Mouse (Mus musculus): ENCODE results near the gene Fbxl17. TPM values are rescaled to one million over a fixed set of nuclear protein-coding genes. Genes with fewer than 3 reads are reported as not detected.
A peak's percentile ranks its signal among the peaks of the same experiment; 100 is the strongest.

Fbxl17 gene
- total and polyA plus RNA-seq, 3 experiments = 5.0 to 9.7 TPM; not detected in 1

- 0 out of 4 replicates have a peak overlapping the region, but pooled peaks of 1 of the 2 experiments have one; percentile 29 for H3K4me3 ChIP-seq (ENCODE audit: control insufficient read depth in 1 of 2, insufficient read depth in 1 of 2, low read depth in 2 of 2, low read length in 2 of 2)
- no peaks in the 10 kb centered on the region for H3K79me2 ChIP-seq (ENCODE audit: control insufficient read depth, insufficient read depth, low read length, poor library complexity)
Measured at GRCm38 (mm10) chr17:63086526-63086925, 413.3 kb downstream of the Fbxl17 start.

GRCm38 (mm10) chr17:63085227-63085626 lies 414.6 kb downstream of the Fbxl17 start:
- Histone ChIP-seq H3K27ac (ENCODE audit: control insufficient read depth, low read depth, low read length) (no peak overlapping the region), H3K36me3 (ENCODE audit: control insufficient read depth in 1 of 2, insufficient read depth in 2 of 2, low read length in 2 of 2) (peaks cover 0 to 18% of the 10 kb centered on the region in 2 experiments; a peak in 2 of 4 replicates), H3K79me2 (ENCODE audit: control insufficient read depth, insufficient read depth, low read length, poor library complexity) (no peaks in the 10 kb centered on the region), H3K4me3 (ENCODE audit: control insufficient read depth in 1 of 2, insufficient read depth in 1 of 2, low read depth in 2 of 2, low read length in 2 of 2) (no peak overlapping the region), H3K9ac (ENCODE audit: control insufficient read depth, low read depth, low read length, poor library complexity, severe bottlenecking) (no peak overlapping the region), H3K27me3 (ENCODE audit: control insufficient read depth in 1 of 2, insufficient read depth in 2 of 2, low read length in 2 of 2) (no peaks in the 10 kb centered on the region), H3K9me3 (replicated peaks; ENCODE audit: insufficient read depth, low read length) (no peaks in the 10 kb centered on the region), H3K4me1 (ENCODE audit: control insufficient read depth in 1 of 2, insufficient read depth in 2 of 2, low read length in 2 of 2) (peaks cover 8 to 10% of the 10 kb centered on the region in 2 experiments)
- TF ChIP-seq SMC3 (IDR thresholded peaks at IDR 0.05; ENCODE audit: low read depth, low read length) = no peak
- no peak for TF ChIP-seq ZKSCAN1 (IDR thresholded peaks at IDR 0.05; ENCODE audit: low read depth, low read length)
- TF ChIP-seq JUND (IDR thresholded peaks at IDR 0.05; ENCODE audit: low read depth, low read length) = no peak
- no peak for TF ChIP-seq MAX (IDR thresholded peaks at IDR 0.05; ENCODE audit: low read length)
- no peak for TF ChIP-seq NELFE (IDR thresholded peaks at IDR 0.05; ENCODE audit: low read depth, low read length)
- no peak for TF ChIP-seq MAZ (IDR thresholded peaks at IDR 0.05; ENCODE audit: low read depth, low read length)
- TF ChIP-seq RCOR1 (IDR thresholded peaks at IDR 0.05; ENCODE audit: low read depth, low read length) = no peak
- no peak for TF ChIP-seq KAT2A (conservative IDR thresholded peaks at IDR 0.05; ENCODE audit: low read depth, low read length)
- no peak for TF ChIP-seq NRF1 (IDR thresholded peaks at IDR 0.05; ENCODE audit: insufficient read depth, low read depth, low read length, poor library complexity, severe bottlenecking)
- no peak for DNase-seq (ENCODE audit: low read depth, low spot score)

More at GRCm38 (mm10) chr17:63086526-63086925, 413.3 kb downstream of the Fbxl17 start:
- Histone ChIP-seq H3K36me3 (ENCODE audit: control insufficient read depth in 1 of 2, insufficient read depth in 2 of 2, low read length in 2 of 2) (peaks cover 0 to 18% of the 10 kb centered on the region in 2 experiments; a peak in 2 of 4 replicates), H3K9ac (ENCODE audit: control insufficient read depth, low read depth, low read length, poor library complexity, severe bottlenecking) (no peak overlapping the region), H3K9me3 (replicated peaks; ENCODE audit: insufficient read depth, low read length) (no peaks in the 10 kb centered on the region), H3K27me3 (ENCODE audit: control insufficient read depth in 1 of 2, insufficient read depth in 2 of 2, low read length in 2 of 2) (no peaks in the 10 kb centered on the region), H3K4me1 (ENCODE audit: control insufficient read depth in 1 of 2, insufficient read depth in 2 of 2, low read length in 2 of 2) (peaks cover 8 to 10% of the 10 kb centered on the region in 2 experiments), H3K27ac (ENCODE audit: control insufficient read depth, low read depth, low read length) (peak overlapping the region; percentile 22; the same call in 1 of the 2 replicates)
- TF ChIP-seq RAD21 (IDR thresholded peaks at IDR 0.05; ENCODE audit: low read depth, low read length) (no peak), SMC3 (IDR thresholded peaks at IDR 0.05; ENCODE audit: low read depth, low read length) (no peak), MAX (IDR thresholded peaks at IDR 0.05; ENCODE audit: low read length) (no peak), MYB (IDR thresholded peaks at IDR 0.05; ENCODE audit: low read depth, low read length) (no peak), NELFE (IDR thresholded peaks at IDR 0.05; ENCODE audit: low read depth, low read length) (no peak), E2F4 (IDR thresholded peaks at IDR 0.05; ENCODE audit: borderline replicate concordance, low read depth, low read length) (no peak), MAFK (IDR thresholded peaks at IDR 0.05; ENCODE audit: borderline replicate concordance, low read depth, low read length) (peak; percentile 86; the same call in 1 of the 2 replicates), MAZ (IDR thresholded peaks at IDR 0.05; ENCODE audit: low read depth, low read length) (no peak), MEF2A (IDR thresholded peaks at IDR 0.05; ENCODE audit: extremely low read depth, insufficient replicate concordance, low read depth, low read length, poor library complexity, severe bottlenecking) (no peak), MYC (IDR thresholded peaks at IDR 0.05; ENCODE audit: low read depth, low read length) (no peak), TCF12 (IDR thresholded peaks at IDR 0.05; ENCODE audit: low read depth, low read length) (peak; percentile 45; the same call in 1 of the 2 replicates), GATA1 (IDR thresholded peaks at IDR 0.05; ENCODE audit: low read depth, low read length) (no peak), CHD2 (IDR thresholded peaks at IDR 0.05; ENCODE audit: low read length) (no peak), CTCF (IDR thresholded peaks at IDR 0.05 in 2 of 3, conservative IDR thresholded peaks at IDR 0.05 in 1 of 3; ENCODE audit: control insufficient read depth in 1 of 3, insufficient read depth in 1 of 3, low read depth in 2 of 3, low read length in 3 of 3, poor library complexity in 1 of 3, severe bottlenecking in 1 of 3) (no peak), MXI1 (IDR thresholded peaks at IDR 0.05; ENCODE audit: low read depth, low read length) (no peak), ETS1 (IDR thresholded peaks at IDR 0.05; ENCODE audit: low read depth, low read length) (peak; percentile 52; the same call in 1 of the 2 replicates), UBTF (IDR thresholded peaks at IDR 0.05; ENCODE audit: borderline replicate concordance, insufficient read depth, low read depth, low read length) (no peak), GABPA (IDR thresholded peaks at IDR 0.05; ENCODE audit: low read depth, low read length) (peak; percentile 60; the same call in 1 of the 2 replicates), HCFC1 (IDR thresholded peaks at IDR 0.05; ENCODE audit: low read depth, low read length) (no peak), ZC3H11A (IDR thresholded peaks at IDR 0.05; ENCODE audit: low read depth, low read length) (no peak), POLR2AphosphoS5 (IDR thresholded peaks at IDR 0.05; ENCODE audit: borderline replicate concordance, low read depth, low read length) (no peak), ZNF384 (IDR thresholded peaks at IDR 0.05; ENCODE audit: low read depth, low read length) (no peak), BHLHE40 (IDR thresholded peaks at IDR 0.05; ENCODE audit: borderline replicate concordance, low read depth, low read length) (0 out of 2 replicates have a peak, but pooled peaks have one; percentile 38), ZMIZ1 (IDR thresholded peaks at IDR 0.05; ENCODE audit: low read depth, low read length) (no peak), USF1 (IDR thresholded peaks at IDR 0.05; ENCODE audit: low read depth, low read length) (no peak), EP300 (IDR thresholded peaks at IDR 0.05; ENCODE audit: low read depth in 1 of 2, low read length in 2 of 2) (peak in 1 of 2 experiments; percentile 4; a peak in 1 of 4 replicates), KAT2A (conservative IDR thresholded peaks at IDR 0.05; ENCODE audit: low read depth, low read length) (no peak), JUND (IDR thresholded peaks at IDR 0.05; ENCODE audit: low read depth, low read length) (no peak), RCOR1 (IDR thresholded peaks at IDR 0.05; ENCODE audit: low read depth, low read length) (no peak), NRF1 (IDR thresholded peaks at IDR 0.05; ENCODE audit: insufficient read depth, low read depth, low read length, poor library complexity, severe bottlenecking) (no peak), TAL1 (IDR thresholded peaks at IDR 0.05; ENCODE audit: low read length) (no peak), CHD1 (IDR thresholded peaks at IDR 0.05; ENCODE audit: low read depth, low read length) (no peak)
- DNase-seq (ENCODE audit: low read depth, low spot score) = peak; percentile 66

Measured in MEL (cell line).